Mouse (Mus musculus) intestine, embryonic 14.5 days (tissue): Measurements from ENCODE around the gene 1700023F06Rik. TPM values are rescaled to one million over a fixed set of nuclear protein-coding genes. Genes with fewer than 3 reads are reported as not detected.

Experiments
- ATAC-seq: fragments of 200-750 bp; cut with Nextera tagmentation; replicated peaks from 2 replicates; pipeline ENCODE4 v1.8.0; 2017; ENCODE audit warnings: low read depth, moderate number of reproducible peaks, moderate TSS enrichment, moderate library complexity; ENCODE audit not compliant: low FRiP score, low TSS enrichment
- DNase-seq: peaks from one replicate; pipeline ENCODE4 v3.0.0-alpha.2; 2018; ENCODE audit warnings: low spot score
- H3K27ac ChIP-seq: fragments of 300-500 bp; sonication (generic); 2 replicates; pipeline ENCODE4 v1.5.1; 2014; ENCODE audit warnings: low read depth, mild to moderate bottlenecking, control low read depth
- H3K27me3 ChIP-seq: fragments of 300-500 bp; sonication (generic); replicated peaks from 2 replicates; pipeline ENCODE4 v1.6.1; 2014; ENCODE audit warnings: low read length, control low read depth; ENCODE audit not compliant: control insufficient read depth, insufficient read depth
- H3K36me3 ChIP-seq: fragments of 300-500 bp; sonication (generic); 2 replicates; pipeline ENCODE4 v1.6.1; 2014; ENCODE audit warnings: low read length, control low read depth; ENCODE audit not compliant: control insufficient read depth, insufficient read depth
- H3K4me1 ChIP-seq: fragments of 300-500 bp; sonication (generic); replicated peaks from 2 replicates; pipeline ENCODE4 v1.6.1; 2014; ENCODE audit warnings: low read length, control low read depth, mixed read lengths; ENCODE audit not compliant: control insufficient read depth, insufficient read depth
- H3K4me2 ChIP-seq: fragments of 300-500 bp; sonication (generic); 2 replicates; pipeline ENCODE4 v1.6.1; 2014; ENCODE audit warnings: low read length
- H3K4me3 ChIP-seq: fragments of 300-500 bp; sonication (generic); 2 replicates; pipeline ENCODE4 v1.5.1; 2014; ENCODE audit warnings: low read depth, low read length, control low read depth, mixed read lengths
- H3K9ac ChIP-seq: fragments of 300-500 bp; sonication (generic); 2 replicates; pipeline ENCODE4 v1.6.1; 2014; ENCODE audit warnings: mild to moderate bottlenecking, low read length
- H3K9me3 ChIP-seq: fragments of 300-500 bp; sonication (generic); 2 replicates; pipeline ENCODE4 v1.6.1; 2016; ENCODE audit warnings: low read length, control low read depth; ENCODE audit not compliant: control insufficient read depth
- WGBS: fragments of 180-500 bp; shearing (Covaris S2); extraction: QIAGEN DNeasy Blood & Tissue Kit; methylation state at CpG from one replicate; pipeline ENCODE4 v1.1.7; 2014; 5-methylcytosine and 5-hydroxymethylcytosine counted together
- polyA plus RNA-seq: library from polyadenylated mRNA; unstranded; fragments of >200 nt; fragmentation: Nextera tagmentation; extraction: Ambion mirVana; gene quantifications from 2 replicates; pipeline ENCODE4 v1.2.1, GENCODE M21; 2014

Gene 1700023F06Rik
- polyA plus RNA-seq, 1 experiment from 2014 or later, result 1.3 TPM

DNA sequence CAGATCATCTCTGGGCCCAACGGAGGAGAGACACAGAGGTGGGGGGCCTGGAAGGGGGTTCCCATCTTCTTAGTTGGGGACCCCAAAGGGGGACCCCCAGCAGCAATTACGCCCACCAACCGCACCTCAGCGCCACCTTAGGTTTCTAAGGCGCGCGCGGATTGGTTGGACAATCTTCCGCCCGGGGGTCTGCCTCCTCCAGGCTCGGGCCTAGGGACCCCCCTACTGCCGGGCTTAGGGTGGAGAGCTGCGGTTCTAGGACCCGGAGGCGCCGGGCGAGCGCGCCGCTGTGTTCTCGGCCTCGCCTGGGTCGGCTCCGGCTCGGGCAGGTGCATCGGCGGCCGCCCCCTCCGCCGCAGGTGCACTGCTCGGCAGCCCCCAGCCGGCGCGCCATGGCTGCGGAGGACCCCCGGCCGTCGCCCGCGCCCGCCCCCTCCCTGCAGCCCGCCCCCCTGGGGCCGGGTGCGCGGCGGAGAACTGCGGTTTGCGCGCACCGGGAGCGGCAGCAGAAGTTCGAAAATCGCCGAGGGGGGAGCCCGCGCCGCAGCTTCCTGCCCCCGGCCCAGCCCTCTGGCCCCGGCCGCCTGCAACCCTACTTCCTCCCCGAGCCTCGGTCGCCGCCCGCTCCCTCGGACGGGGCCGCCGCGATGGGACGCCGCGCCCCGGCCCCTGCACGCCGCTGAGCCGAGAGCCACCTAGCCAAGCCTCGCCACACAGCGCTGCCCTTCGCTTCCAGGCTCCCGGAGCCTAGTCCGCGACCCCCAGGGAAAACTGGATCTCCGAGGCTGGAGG lies 37.7 kb downstream of the 1700023F06Rik start, which contains the start of gene Fmnl1:
Gene Fmnl1, plus strand, starts transcription at position 614 of the 792 bp plus-strand sequence.
- ATAC-seq, result peak; percentile 58; the same call in 1 of the 2 replicates
- whole genome bisulfite sequencing, result 2% methylated on average over 61 of the region's 84 CpGs
- H3K4me2 ChIP-seq, result peak within 1 kb of the TSS; percentile 95

DNA sequence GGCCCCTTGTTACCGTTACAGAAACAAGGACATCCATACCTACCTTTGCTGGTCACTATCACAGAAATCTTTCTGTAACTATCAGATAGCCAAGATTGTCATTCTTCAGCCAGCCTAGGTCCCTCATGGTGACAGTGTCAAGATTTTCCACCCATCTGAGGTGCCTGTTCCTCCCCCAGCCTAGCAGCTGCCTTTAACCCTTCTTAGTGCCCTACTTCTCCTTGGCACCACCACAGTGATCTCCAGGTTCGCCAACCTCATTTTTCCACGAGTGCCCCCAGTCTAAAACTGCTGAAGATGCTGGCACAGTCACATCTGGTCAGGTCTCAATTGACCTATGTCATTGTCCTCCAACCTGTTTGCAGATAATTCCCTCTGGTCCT lies 38.3 kb downstream of the 1700023F06Rik start:
- ATAC-seq, result no peak
- peak overlapping the region; percentile 95 for H3K4me2 ChIP-seq
- 59% methylated on average over 3 of the region's 3 CpGs for WGBS
- peak overlapping the region; percentile 49 for H3K4me3 ChIP-seq
- no peaks in the 10 kb centered on the region for H3K9me3 ChIP-seq
- peaks cover 41% of the 10 kb centered on the region for H3K27me3 ChIP-seq
- DNase-seq, result no peak
- H3K27ac ChIP-seq, result no peak overlapping the region
- H3K9ac ChIP-seq, result no peak overlapping the region
- H3K36me3 ChIP-seq, result no peaks in the 10 kb centered on the region
- H3K4me1 ChIP-seq, result no peaks in the 10 kb centered on the region; the same call in 1 of the 2 replicates

More for the DNA sequence above, 37.7 kb downstream of the 1700023F06Rik start, which contains the start of gene Fmnl1:
- Histone ChIP-seq H3K36me3 (no peaks in the 10 kb centered on the region), H3K9me3 (no peaks in the 10 kb centered on the region), H3K27ac (no peak within 1 kb of the TSS), H3K4me1 (no peaks in the 10 kb centered on the region; the same call in 1 of the 2 replicates), H3K4me3 (peak within 1 kb of the TSS; percentile 49), H3K27me3 (peaks cover 41% of the 10 kb centered on the region), H3K9ac (peak within 1 kb of the TSS; percentile 42)
- DNase-seq, result peak; percentile 68

DNA sequence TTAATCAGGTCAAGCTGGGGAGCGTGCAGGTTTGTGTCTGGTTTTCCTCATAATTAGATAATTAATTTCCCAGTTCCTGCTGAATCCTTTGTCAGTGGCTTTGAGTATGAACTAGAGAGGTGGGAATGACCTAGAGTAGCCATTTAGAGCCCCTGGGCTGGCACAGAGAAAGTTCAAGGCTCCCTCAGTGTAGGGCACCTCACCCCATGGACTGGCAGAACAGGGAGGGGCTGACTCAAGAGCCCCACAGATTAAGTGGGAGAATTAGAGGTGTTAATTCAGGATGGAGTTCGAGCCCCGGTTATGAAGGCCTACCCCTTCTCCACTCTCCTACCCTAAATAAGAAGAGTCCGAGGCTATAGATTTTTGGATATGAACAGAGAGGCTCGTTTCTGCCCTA lies 38.7 kb downstream of the 1700023F06Rik start:
- Histone ChIP-seq H3K27ac (no peak overlapping the region), H3K9ac (no peak overlapping the region), H3K4me1 (no peaks in the 10 kb centered on the region; the same call in 1 of the 2 replicates), H3K36me3 (no peaks in the 10 kb centered on the region), H3K9me3 (no peaks in the 10 kb centered on the region), H3K4me3 (no peak overlapping the region), H3K4me2 (no peak overlapping the region), H3K27me3 (peaks cover 41% of the 10 kb centered on the region)
- DNase-seq (no peak), ATAC-seq (no peak)
- WGBS, result 82% methylated on average over 5 of the region's 5 CpGs

DNA sequence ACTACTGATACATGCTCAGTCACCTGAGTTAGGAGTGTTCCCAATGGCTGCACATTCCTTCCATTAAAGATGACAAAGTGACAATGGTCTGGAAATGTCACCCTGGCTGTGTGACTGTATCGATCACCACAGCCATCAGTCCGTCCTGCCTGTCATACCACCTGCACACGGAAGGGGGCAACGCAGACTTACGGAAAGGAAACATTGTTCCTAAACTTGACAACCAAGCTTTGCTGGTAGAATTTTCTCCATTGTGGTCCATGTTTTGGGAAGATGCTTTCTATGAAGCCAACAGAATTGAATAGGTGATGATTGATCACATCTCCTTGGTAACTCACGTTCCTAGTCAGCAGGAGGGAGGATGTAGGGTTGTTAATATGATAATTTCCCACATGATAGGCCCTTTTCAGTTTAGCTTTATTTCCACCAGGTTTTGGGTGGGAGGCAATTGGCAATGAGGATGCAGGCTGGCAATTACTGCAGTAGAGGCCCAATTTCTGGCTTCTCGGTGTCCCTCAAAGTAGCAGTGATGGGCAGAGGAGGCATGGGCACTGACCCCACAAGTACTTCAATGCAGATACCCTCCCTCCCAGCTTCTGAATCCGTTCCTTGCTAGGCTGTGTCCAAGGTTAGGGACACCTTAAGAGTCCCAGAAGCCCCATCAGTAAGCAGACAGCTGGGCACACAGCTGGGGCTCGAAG lies 39.5 kb downstream of the 1700023F06Rik start:
- Histone ChIP-seq H3K9ac (no peak overlapping the region), H3K4me1 (no peaks in the 10 kb centered on the region; the same call in 1 of the 2 replicates), H3K36me3 (no peaks in the 10 kb centered on the region), H3K4me3 (no peak overlapping the region), H3K27ac (no peak overlapping the region), H3K27me3 (peaks cover 41% of the 10 kb centered on the region), H3K4me2 (no peak overlapping the region), H3K9me3 (no peaks in the 10 kb centered on the region)
- ATAC-seq, result no peak
- 29% methylated on average over 9 of the region's 9 CpGs for WGBS
- DNase-seq, result peak; percentile 73

DNA sequence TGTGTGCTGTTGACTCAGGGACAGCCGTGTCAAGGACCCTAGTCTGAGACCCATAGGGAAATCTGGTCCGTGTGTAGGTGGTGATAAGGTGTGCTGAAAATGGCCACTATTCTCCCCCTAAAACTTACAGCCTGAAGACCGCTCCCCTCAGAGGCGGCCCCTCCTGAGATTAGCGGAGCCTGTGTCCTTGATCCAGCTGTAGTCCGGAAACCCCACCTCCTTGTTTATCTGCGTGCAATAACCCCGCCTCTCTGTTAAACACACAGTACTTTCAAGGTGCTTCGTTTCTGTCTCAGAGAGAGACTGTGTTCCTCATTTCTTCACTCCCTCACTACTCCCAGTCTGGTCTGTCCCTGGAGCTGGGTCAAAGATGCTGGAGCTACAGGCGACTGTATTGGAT lies 44.0 kb downstream of the 1700023F06Rik start:
- H3K36me3 ChIP-seq, result no peaks in the 10 kb centered on the region
- no peak overlapping the region for H3K27ac ChIP-seq
- ATAC-seq (no peak), DNase-seq (no peak)
- no peak overlapping the region for H3K9ac ChIP-seq
- no peak overlapping the region for H3K4me2 ChIP-seq
- H3K4me1 ChIP-seq, result no peaks in the 10 kb centered on the region
- H3K4me3 ChIP-seq, result no peak overlapping the region
- H3K9me3 ChIP-seq, result no peaks in the 10 kb centered on the region
- peaks cover 4% of the 10 kb centered on the region for H3K27me3 ChIP-seq
- 27% methylated on average over 10 of the region's 10 CpGs for WGBS

DNA sequence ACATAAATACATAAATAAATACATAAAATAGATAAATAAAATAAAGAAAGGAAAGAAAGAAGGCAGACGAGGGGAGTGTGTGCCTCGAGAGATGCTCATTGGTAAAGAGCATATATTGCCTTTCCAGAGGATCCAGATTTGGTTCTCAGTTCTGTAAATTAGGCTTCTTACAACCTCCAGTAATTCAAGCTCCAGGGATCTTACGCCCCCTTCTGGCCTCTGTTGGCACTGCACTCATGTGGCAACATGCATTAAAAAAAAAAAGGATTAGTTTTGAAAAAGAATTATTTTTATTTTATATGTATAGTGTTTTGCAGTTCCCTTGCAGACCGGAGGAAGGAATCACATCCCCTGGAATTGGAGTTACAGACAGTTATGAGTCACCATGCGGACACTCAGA lies 46.2 kb downstream of the 1700023F06Rik start:
- WGBS, result 91% methylated on average over 5 of the region's 5 CpGs
- Histone ChIP-seq H3K27me3 (no peaks in the 10 kb centered on the region), H3K9ac (no peak overlapping the region), H3K4me1 (peaks cover 7% of the 10 kb centered on the region), H3K4me3 (no peak overlapping the region), H3K27ac (no peak overlapping the region), H3K36me3 (no peaks in the 10 kb centered on the region), H3K9me3 (no peaks in the 10 kb centered on the region), H3K4me2 (no peak overlapping the region)
- ATAC-seq (no peak), DNase-seq (no peak)

DNA sequence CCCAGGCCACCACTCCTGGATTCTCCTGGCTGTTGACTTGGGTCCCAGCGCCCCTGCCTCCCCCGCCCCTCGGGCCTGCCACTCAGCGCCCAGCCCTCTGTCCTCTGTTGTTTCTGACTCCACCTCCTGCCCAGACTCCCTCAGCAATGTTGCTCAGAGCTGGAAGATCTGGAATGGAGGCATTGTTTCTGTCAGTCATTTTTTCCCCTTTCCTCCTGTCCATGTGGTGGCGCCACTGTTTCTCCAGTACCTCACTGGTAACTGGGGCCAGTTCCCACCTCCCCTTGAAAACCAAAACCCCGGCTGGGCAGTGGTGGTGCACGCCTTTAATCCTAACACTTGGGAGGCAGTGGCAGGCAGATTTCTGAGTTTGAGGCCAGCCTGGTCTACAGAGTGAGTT lies 46.9 kb downstream of the 1700023F06Rik start:
- Histone ChIP-seq H3K36me3 (no peaks in the 10 kb centered on the region), H3K4me3 (no peak overlapping the region), H3K9me3 (no peaks in the 10 kb centered on the region), H3K9ac (no peak overlapping the region), H3K27me3 (no peaks in the 10 kb centered on the region), H3K27ac (no peak overlapping the region), H3K4me2 (no peak overlapping the region), H3K4me1 (peaks cover 7% of the 10 kb centered on the region)
- WGBS, result 83% methylated on average over 7 of the region's 7 CpGs
- ATAC-seq (no peak), DNase-seq (no peak)

DNA sequence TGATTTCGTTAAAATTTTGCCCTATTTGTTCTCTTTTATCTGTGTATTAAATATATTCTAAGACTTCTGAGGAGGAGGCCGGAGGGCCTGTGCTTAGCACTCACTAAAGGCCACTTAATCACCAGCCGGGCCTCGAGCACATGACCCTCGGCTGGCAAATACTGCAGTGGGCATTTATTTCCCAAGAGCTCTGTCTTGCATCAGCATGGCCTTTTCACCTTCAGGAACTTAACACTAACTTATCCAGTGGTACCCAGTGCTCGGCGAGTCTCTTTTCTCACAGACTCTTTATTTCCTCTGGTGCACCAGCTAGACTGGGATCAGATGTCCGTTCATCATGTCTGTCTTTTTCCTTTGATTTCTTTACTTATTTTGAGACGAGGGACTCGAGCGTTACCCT lies 47.6 kb downstream of the 1700023F06Rik start:
- ATAC-seq, result no peak

More for the DNA sequence above, 47.6 kb downstream of the 1700023F06Rik start:
- WGBS, result 91% methylated on average over 11 of the region's 11 CpGs
- Histone ChIP-seq H3K27ac (no peak overlapping the region), H3K4me1 (peaks cover 7% of the 10 kb centered on the region), H3K9me3 (no peaks in the 10 kb centered on the region; the same call in 1 of the 2 replicates), H3K4me3 (no peak overlapping the region), H3K4me2 (no peak overlapping the region), H3K9ac (no peak overlapping the region), H3K36me3 (no peaks in the 10 kb centered on the region), H3K27me3 (no peaks in the 10 kb centered on the region)
- no peak for DNase-seq
